Mouse (Mus musculus) forebrain, embryonic 14.5 days (tissue): ENCODE data around the gene Fry. TPM values are rescaled to one million over a fixed set of nuclear protein-coding genes. Genes with fewer than 3 reads are reported as not detected.

Source experiments
- ATAC-seq: fragments of 200-750 bp; cut with Nextera tagmentation; 2 replicates; pipeline ENCODE4 v1.8.0; 2017; ENCODE audit warnings: mild to moderate bottlenecking, moderate library complexity
- DNase-seq: peaks from one replicate; pipeline ENCODE4 v3.0.0-alpha.2; 2015; ENCODE audit warnings: low spot score
- H3K27ac ChIP-seq: fragments of 300-500 bp; sonication (generic); 2 replicates; pipeline ENCODE4 v1.5.1; 2014; ENCODE audit warnings: low read depth, mild to moderate bottlenecking, control low read depth, low read length, moderate library complexity
- H3K27me3 ChIP-seq: fragments of 300-500 bp; sonication (generic); replicated peaks from 2 replicates; pipeline ENCODE4 v1.6.1; 2014; ENCODE audit warnings: low read length, control low read depth, mixed read lengths; ENCODE audit not compliant: control insufficient read depth, insufficient read depth
- H3K36me3 ChIP-seq: fragments of 300-500 bp; sonication (generic); 2 replicates; pipeline ENCODE4 v1.6.1; 2014; ENCODE audit warnings: low read length, control low read depth; ENCODE audit not compliant: control insufficient read depth, insufficient read depth
- H3K4me1 ChIP-seq: fragments of 300-500 bp; sonication (generic); 2 replicates; pipeline ENCODE4 v1.6.1; 2014; ENCODE audit warnings: antibody characterized with exemption, low read length, control low read depth; ENCODE audit not compliant: control insufficient read depth, insufficient read depth
- H3K4me2 ChIP-seq: fragments of 300-500 bp; sonication (generic); 2 replicates; pipeline ENCODE4 v1.6.1; 2014; ENCODE audit warnings: mild to moderate bottlenecking, control low read depth, low read length
- H3K4me3 ChIP-seq: fragments of 300-500 bp; sonication (generic); 2 replicates; pipeline ENCODE4 v1.5.1; 2014; ENCODE audit warnings: low read depth, low read length, control low read depth
- H3K9ac ChIP-seq: fragments of 300-500 bp; sonication (generic); 2 replicates; pipeline ENCODE4 v1.6.1; 2014; ENCODE audit warnings: mild to moderate bottlenecking, low read length, control low read depth, moderate library complexity
- H3K9me3 ChIP-seq: fragments of 300-500 bp; sonication (generic); replicated peaks from 2 replicates; pipeline ENCODE4 v1.6.1; 2016; ENCODE audit warnings: low read length, control low read depth, mixed read lengths; ENCODE audit not compliant: control insufficient read depth
- WGBS: fragments of 180-500 bp; shearing (Covaris S2); extraction: QIAGEN DNeasy Blood & Tissue Kit; methylation state at CpG from one replicate; pipeline ENCODE4 v1.1.7; 2014; 5-methylcytosine and 5-hydroxymethylcytosine counted together
- polyA plus RNA-seq: library from polyadenylated mRNA; unstranded; fragments of >200 nt; fragmentation: Nextera tagmentation; extraction: Ambion mirVana; gene quantifications from 2 replicates; pipeline ENCODE4 v1.2.1, GENCODE M21; 2014

The Fry gene
- polyA plus RNA-seq, 1 experiment from 2014 or later, result 27.4 TPM

- whole genome bisulfite sequencing, result 91% methylated on average over 8 of the region's 8 CpGs
Measured at GRCm38 (mm10) chr5:150120676-150121075, 2.2 kb downstream of the Fry start.

GRCm38 (mm10) chr5:150122095-150122494 is 3.6 kb downstream of the Fry start:
- H3K27ac ChIP-seq, result no peak overlapping the region
- no peak for ATAC-seq

More at GRCm38 (mm10) chr5:150120676-150121075, 2.2 kb downstream of the Fry start:
- H3K36me3 ChIP-seq, result no peaks in the 10 kb centered on the region
- DNase-seq (no peak), ATAC-seq (no peak)
- no peaks in the 10 kb centered on the region for H3K27me3 ChIP-seq
- H3K9me3 ChIP-seq, result no peaks in the 10 kb centered on the region
- no peaks in the 10 kb centered on the region for H3K4me1 ChIP-seq
- H3K9ac ChIP-seq, result no peak overlapping the region
- no peak overlapping the region for H3K27ac ChIP-seq
- H3K4me2 ChIP-seq, result no peak overlapping the region
- no peak overlapping the region for H3K4me3 ChIP-seq

GRCm38 (mm10) chr5:150122571-150122970 is 4.1 kb downstream of the Fry start:
- ATAC-seq (no peak), DNase-seq (no peak)
- Histone ChIP-seq H3K27me3 (no peaks in the 10 kb centered on the region), H3K36me3 (no peaks in the 10 kb centered on the region), H3K27ac (no peak overlapping the region), H3K9ac (no peak overlapping the region), H3K4me1 (no peaks in the 10 kb centered on the region), H3K4me2 (no peak overlapping the region), H3K9me3 (no peaks in the 10 kb centered on the region), H3K4me3 (no peak overlapping the region)
- 85% methylated on average over 2 of the region's 2 CpGs for WGBS

More at GRCm38 (mm10) chr5:150122095-150122494, 3.6 kb downstream of the Fry start:
- no peak overlapping the region for H3K9ac ChIP-seq
- no peaks in the 10 kb centered on the region for H3K9me3 ChIP-seq
- no peaks in the 10 kb centered on the region for H3K4me1 ChIP-seq
- H3K4me3 ChIP-seq, result no peak overlapping the region
- DNase-seq, result no peak
- no peak overlapping the region for H3K4me2 ChIP-seq
- no peaks in the 10 kb centered on the region for H3K27me3 ChIP-seq
- no peaks in the 10 kb centered on the region for H3K36me3 ChIP-seq
- WGBS, result 91% methylated on average over 4 of the region's 4 CpGs

GRCm38 (mm10) chr5:150125920-150126319 is 7.5 kb downstream of the Fry start:
- Histone ChIP-seq H3K27me3 (no peaks in the 10 kb centered on the region), H3K4me2 (no peak overlapping the region), H3K9ac (no peak overlapping the region), H3K36me3 (no peaks in the 10 kb centered on the region), H3K27ac (no peak overlapping the region), H3K4me1 (no peaks in the 10 kb centered on the region), H3K9me3 (no peaks in the 10 kb centered on the region), H3K4me3 (no peak overlapping the region)
- no peak for DNase-seq
- 88% methylated on average over 9 of the region's 9 CpGs for WGBS
- no peak for ATAC-seq

GRCm38 (mm10) chr5:150128432-150128831 is 10.0 kb downstream of the Fry start:
- Histone ChIP-seq H3K4me1 (peaks cover 4% of the 10 kb centered on the region; the same call in 1 of the 2 replicates), H3K9me3 (no peaks in the 10 kb centered on the region), H3K4me2 (no peak overlapping the region), H3K9ac (no peak overlapping the region), H3K36me3 (no peaks in the 10 kb centered on the region), H3K4me3 (no peak overlapping the region), H3K27me3 (no peaks in the 10 kb centered on the region), H3K27ac (no peak overlapping the region)
- ATAC-seq, result no peak
- DNase-seq, result no peak
- WGBS, result 82% methylated on average over 8 of the region's 8 CpGs

- Histone ChIP-seq H3K27ac (no peak overlapping the region), H3K27me3 (no peaks in the 10 kb centered on the region), H3K36me3 (no peaks in the 10 kb centered on the region), H3K9ac (no peak overlapping the region), H3K4me1 (peaks cover 4% of the 10 kb centered on the region; the same call in 1 of the 2 replicates), H3K9me3 (no peaks in the 10 kb centered on the region), H3K4me2 (no peak overlapping the region), H3K4me3 (no peak overlapping the region)
- peak; percentile 33 for DNase-seq
- 63% methylated on average over 7 of the region's 7 CpGs for WGBS
- no peak for ATAC-seq
Measured at GRCm38 (mm10) chr5:150130144-150130543, 11.7 kb downstream of the Fry start.

GRCm38 (mm10) chr5:150131166-150131565 is 12.7 kb downstream of the Fry start:
- no peaks in the 10 kb centered on the region for H3K27me3 ChIP-seq
- no peak overlapping the region for H3K9ac ChIP-seq
- H3K4me3 ChIP-seq, result no peak overlapping the region
- no peaks in the 10 kb centered on the region for H3K9me3 ChIP-seq
- no peaks in the 10 kb centered on the region for H3K36me3 ChIP-seq
- H3K4me1 ChIP-seq, result peaks cover 4% of the 10 kb centered on the region; the same call in 1 of the 2 replicates
- 0 out of 2 replicates have a peak, but pooled peaks have one; percentile 23 for ATAC-seq
- DNase-seq, result peak; percentile 72
- no peak overlapping the region for H3K4me2 ChIP-seq
- H3K27ac ChIP-seq, result no peak overlapping the region
- 65% methylated on average over 7 of the region's 7 CpGs for WGBS

GRCm38 (mm10) chr5:150134651-150135050 is 16.2 kb downstream of the Fry start:
- Histone ChIP-seq H3K27me3 (no peaks in the 10 kb centered on the region), H3K4me1 (peaks cover 4% of the 10 kb centered on the region; the same call in 1 of the 2 replicates), H3K27ac (no peak overlapping the region), H3K4me2 (no peak overlapping the region), H3K4me3 (no peak overlapping the region), H3K36me3 (no peaks in the 10 kb centered on the region), H3K9ac (no peak overlapping the region), H3K9me3 (no peaks in the 10 kb centered on the region)
- 93% methylated on average over 3 of the region's 3 CpGs for WGBS
- no peak for DNase-seq
- ATAC-seq, result no peak

- no peak overlapping the region for H3K27ac ChIP-seq
- ATAC-seq (no peak), DNase-seq (no peak)
- 90% methylated on average over 13 of the region's 13 CpGs for WGBS
- H3K36me3 ChIP-seq, result no peaks in the 10 kb centered on the region
- no peaks in the 10 kb centered on the region for H3K27me3 ChIP-seq
- no peak overlapping the region for H3K9ac ChIP-seq
- no peaks in the 10 kb centered on the region for H3K9me3 ChIP-seq
- peaks cover 4% of the 10 kb centered on the region; the same call in 1 of the 2 replicates for H3K4me1 ChIP-seq
- H3K4me3 ChIP-seq, result no peak overlapping the region
- H3K4me2 ChIP-seq, result no peak overlapping the region
Measured at GRCm38 (mm10) chr5:150135529-150135928, 17.1 kb downstream of the Fry start.
